Mouse (Mus musculus) bone marrow, adult 2 months (tissue): ENCODE data around the gene Snx18. TPM values are rescaled to one million over a fixed set of nuclear protein-coding genes. Genes with fewer than 3 reads are reported as not detected.
A peak's percentile ranks its signal among the peaks of the same experiment; 100 is the strongest.

Source experiments
- H3K27ac ChIP-seq: fragments of 200-500 bp; 2 replicates; pipeline ENCODE4 v1.5.1; 2012; ENCODE audit warnings: low read depth, mild to moderate bottlenecking, control low read depth, inconsistent platforms, low read length; ENCODE audit not compliant: control insufficient read depth, poor library complexity, insufficient read depth
- H3K4me1 ChIP-seq: fragments of 200-500 bp; 2 replicates; pipeline ENCODE4 v1.6.1; 2011; ENCODE audit warnings: low read length; ENCODE audit not compliant: control insufficient read depth, insufficient read depth
- H3K4me3 ChIP-seq: fragments of 200-500 bp; replicated peaks from 2 replicates; pipeline ENCODE3; 2011; ENCODE audit warnings: mild to moderate bottlenecking, low read depth, low read length, control low read depth; ENCODE audit not compliant: control insufficient read depth
- CTCF ChIP-seq: fragments of 200-500 bp; IDR thresholded peaks from 2 replicates; pipeline ENCODE4 v1.5.1; 2011; ENCODE audit warnings: low read length, control low read depth; ENCODE audit not compliant: control insufficient read depth, insufficient read depth
- POLR2A ChIP-seq: fragments of 200-500 bp; IDR thresholded peaks from 2 replicates; pipeline ENCODE4 v1.6.1; 2011; ENCODE audit warnings: low read depth, mild to moderate bottlenecking, control low read depth, low read length, borderline replicate concordance; ENCODE audit not compliant: control insufficient read depth
- WGBS: fragments of 180-500 bp; shearing (Covaris S2); methylation state at CpG from one replicate; pipeline ENCODE4 v1.1.7; 2018; 5-methylcytosine and 5-hydroxymethylcytosine counted together
- polyA plus RNA-seq: library from polyadenylated mRNA; stranded (reverse); fragments of >200 nt; gene quantifications from 2 replicates; pipeline ENCODE4 v1.2.4, GENCODE M21; 2011; ENCODE audit warnings: low replicate concordance; ENCODE audit not compliant: missing spikeins, insufficient read depth, insufficient read length

The Snx18 gene
- polyA plus RNA-seq, 1 experiment: 22.1 TPM

GRCm38 (mm10) chr13:113605693-113606092 is 12.7 kb downstream of the Snx18 start:
- Histone ChIP-seq H3K4me3 (no peak overlapping the region), H3K4me1 (peaks cover 12% of the 10 kb centered on the region), H3K27ac (no peak overlapping the region)
- 84% methylated on average over 10 of the region's 10 CpGs for WGBS
- no peak for TF ChIP-seq POLR2A
- TF ChIP-seq CTCF: no peak

DNA sequence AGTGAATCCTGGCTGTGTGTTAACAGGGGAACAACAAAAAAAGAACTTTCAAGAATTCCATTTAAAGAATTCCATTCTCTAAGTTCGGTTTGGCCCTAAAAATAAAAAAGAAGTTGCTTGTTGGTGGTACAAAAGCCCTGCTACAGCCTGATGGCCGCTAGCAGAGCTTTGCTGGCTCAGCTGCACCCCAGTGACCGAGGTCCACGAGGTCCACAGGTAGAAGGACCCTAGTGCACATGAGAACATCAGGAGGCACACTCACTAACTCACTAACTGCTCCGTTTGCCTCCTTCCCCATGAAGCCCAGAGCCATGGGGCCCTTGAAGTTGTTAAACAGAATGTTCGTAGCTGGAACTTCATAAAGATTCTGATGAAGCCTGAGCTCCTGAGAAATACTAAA is 14.0 kb downstream of the Snx18 start:
- Histone ChIP-seq H3K4me3 (no peak overlapping the region), H3K4me1 (peaks cover 9% of the 10 kb centered on the region), H3K27ac (no peak overlapping the region)
- no peak for TF ChIP-seq POLR2A
- no peak for TF ChIP-seq CTCF
- WGBS: 75% methylated on average over 6 of the region's 6 CpGs

GRCm38 (mm10) chr13:113602882-113603342 is 15.5 kb downstream of the Snx18 start:
- WGBS: 87% methylated on average over 17 of the region's 17 CpGs
- TF ChIP-seq CTCF: no peak
- TF ChIP-seq POLR2A: no peak
- H3K4me3 ChIP-seq: no peak overlapping the region
- peaks cover 7% of the 10 kb centered on the region; the same call in 1 of the 2 replicates for H3K4me1 ChIP-seq
- H3K27ac ChIP-seq: 0 out of 2 replicates have a peak overlapping the region, but pooled peaks have one; percentile 22

GRCm38 (mm10) chr13:113601831-113602604 is 16.3 kb downstream of the Snx18 start:
- peaks cover 8% of the 10 kb centered on the region; the same call in 1 of the 2 replicates for H3K4me1 ChIP-seq
- peak overlapping the region; percentile 78 for H3K27ac ChIP-seq
- no peak overlapping the region for H3K4me3 ChIP-seq
- 77% methylated on average over 12 of the region's 12 CpGs for WGBS
- TF ChIP-seq CTCF: no peak
- no peak for TF ChIP-seq POLR2A

DNA sequence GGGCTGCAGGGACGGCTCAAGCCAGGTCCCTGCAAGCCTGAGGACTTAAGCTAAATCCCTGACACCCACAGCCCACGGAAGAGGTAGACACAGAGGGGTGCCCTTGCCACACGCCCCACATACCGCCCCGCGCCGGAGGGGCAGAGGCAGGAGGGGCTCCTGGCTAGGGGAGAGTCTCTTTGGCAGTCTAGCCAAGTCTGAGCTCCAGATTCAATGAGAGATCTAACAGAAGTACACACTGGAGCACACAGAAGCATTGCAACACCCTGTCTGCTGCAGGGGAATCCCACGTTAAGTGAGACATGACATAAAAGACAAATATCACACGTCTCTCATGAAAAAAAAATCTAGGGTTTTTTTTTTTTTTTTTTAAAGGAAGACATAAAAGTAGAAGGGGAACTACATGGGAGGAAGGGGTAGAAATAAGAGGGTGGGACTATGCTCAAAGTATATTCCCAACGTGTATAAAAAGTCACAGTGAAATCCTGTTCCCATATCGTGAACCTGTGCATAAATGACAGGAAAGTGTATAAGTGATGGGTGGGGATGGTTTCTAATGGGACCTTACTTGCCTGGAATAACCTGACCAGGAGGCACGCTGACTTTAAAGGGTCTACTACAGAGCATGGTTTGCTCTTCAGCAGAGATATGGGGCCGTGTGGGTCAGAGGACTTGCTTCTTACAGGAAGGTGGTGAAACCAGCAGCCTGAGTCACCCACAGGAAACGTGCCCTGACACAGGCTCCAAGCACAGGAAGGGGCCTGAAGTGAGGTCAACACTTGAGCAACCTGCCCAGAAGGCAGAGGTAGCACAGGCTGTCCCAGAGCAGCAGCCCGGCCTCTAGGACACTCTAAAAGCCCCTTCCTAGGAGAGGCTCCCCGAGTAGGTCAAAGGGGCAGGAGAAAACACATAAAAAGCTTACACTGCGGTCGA is 17.6 kb downstream of the Snx18 start:
- H3K4me1 ChIP-seq: peaks cover 7% of the 10 kb centered on the region; the same call in 1 of the 2 replicates

GRCm38 (mm10) chr13:113599701-113600530 is 18.4 kb downstream of the Snx18 start:
- WGBS: 57% methylated on average over 22 of the region's 22 CpGs
- H3K4me3 ChIP-seq: no peak overlapping the region

More for the DNA sequence above, 17.6 kb downstream of the Snx18 start:
- 37% methylated on average over 18 of the region's 18 CpGs for WGBS
- Histone ChIP-seq H3K4me3 (no peak overlapping the region), H3K27ac (peak overlapping the region; percentile 88)
- no peak for TF ChIP-seq POLR2A
- TF ChIP-seq CTCF: no peak

DNA sequence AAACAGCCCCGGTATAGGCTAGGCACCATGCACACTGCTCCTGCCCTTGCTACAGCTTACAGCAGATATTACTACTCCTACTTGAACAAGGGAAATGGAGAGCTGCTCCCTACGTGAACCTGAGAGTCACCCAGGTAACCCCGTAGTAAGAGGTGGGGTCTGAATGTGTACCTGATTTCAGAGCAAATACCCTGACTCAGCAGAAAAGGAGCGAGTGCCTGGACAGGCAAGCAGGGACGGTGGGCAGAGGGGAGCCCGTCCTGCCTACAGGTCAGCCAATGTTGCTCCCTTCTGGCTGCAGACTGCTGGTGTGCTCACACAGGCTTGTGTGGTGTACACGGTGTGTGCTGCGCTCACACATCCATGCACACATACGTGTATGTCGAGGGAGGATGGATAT is 20.7 kb downstream of the Snx18 start:
- WGBS: 85% methylated on average over 10 of the region's 10 CpGs
- H3K27ac ChIP-seq: no peak overlapping the region
- H3K4me1 ChIP-seq: peaks cover 5% of the 10 kb centered on the region; the same call in 1 of the 2 replicates
- H3K4me3 ChIP-seq: no peak overlapping the region
- TF ChIP-seq CTCF (no peak), POLR2A (no peak)

More at GRCm38 (mm10) chr13:113599701-113600530, 18.4 kb downstream of the Snx18 start:
- peak overlapping the region; percentile 88 for H3K27ac ChIP-seq
- no peak for TF ChIP-seq CTCF
- TF ChIP-seq POLR2A: no peak
- H3K4me1 ChIP-seq: peaks cover 7% of the 10 kb centered on the region; the same call in 1 of the 2 replicates
